Comparison of ENCODE assay signal across 27 mouse cellular contexts in genomic region chr6:66395147-66395546, GRCm38 (mm10).
DNase-seq lines count a peak whose midpoint lies in the region; ATAC-seq and TF ChIP-seq lines count a peak whose summit lies in the region.
"Had no signal": no experiment of that assay in that cellular context is flagged by ENCODE, and none has a peak within 500 bp of the region (broad histone marks: within the 10 kb centered on the region; RNA-seq: fewer than 3 reads in every experiment).

No protein-coding gene starts in this region.

- no peak overlapping the region for H3K4me2 ChIP-seq in lung, postnatal 0 days (replicated peaks; ENCODE audit: low read depth, low read length)
- H3K4me2 ChIP-seq in CH12.LX (ENCODE audit: insufficient read depth, low read depth, poor library complexity, severe bottlenecking), result peak overlapping the region; percentile 42; the same call in 1 of the 2 replicates
- no peak overlapping the region for H3K4me2 ChIP-seq in intestine, embryonic 16.5 days (ENCODE audit: low read depth, low read length)
- H3K4me2 ChIP-seq: embryonic facial prominence, embryonic 12.5 days; embryonic facial prominence, embryonic 15.5 days; heart, embryonic 13.5 days; hindbrain, embryonic 12.5 days; intestine, embryonic 15.5 days had no signal

- H3K36me3 ChIP-seq in lung, postnatal 0 days (ENCODE audit: insufficient read depth, low read length), result no peaks in the 10 kb centered on the region
- no peaks in the 10 kb centered on the region for H3K36me3 ChIP-seq in CH12.LX (replicated peaks in 1 of 2; ENCODE audit: control insufficient read depth in 1 of 2, insufficient read depth in 1 of 2, low read length in 1 of 2)
- H3K36me3 ChIP-seq in intestine, embryonic 16.5 days (ENCODE audit: control insufficient read depth, insufficient read depth, low read length), result no peaks in the 10 kb centered on the region
- no peaks in the 10 kb centered on the region for H3K36me3 ChIP-seq in heart, adult 2 months (ENCODE audit: control insufficient read depth, insufficient read depth, low read length)
- H3K36me3 ChIP-seq: embryonic facial prominence, embryonic 12.5 days; embryonic facial prominence, embryonic 15.5 days; heart, embryonic 10.5 days; heart, embryonic 13.5 days; hindbrain, embryonic 12.5 days; intestine, embryonic 15.5 days had no signal

- no peaks in the 10 kb centered on the region for H3K9me3 ChIP-seq in lung, postnatal 0 days (ENCODE audit: low read length)
- H3K9me3 ChIP-seq in CH12.LX (replicated peaks; ENCODE audit: low read length), result no peaks in the 10 kb centered on the region
- H3K9me3 ChIP-seq in intestine, embryonic 16.5 days (ENCODE audit: control insufficient read depth, low read length), result no peaks in the 10 kb centered on the region
- H3K9me3 ChIP-seq: embryonic facial prominence, embryonic 12.5 days; embryonic facial prominence, embryonic 15.5 days; heart, embryonic 10.5 days; heart, embryonic 13.5 days; hindbrain, embryonic 12.5 days; intestine, embryonic 15.5 days had no signal

- no peak for TF ChIP-seq CTCF in lung, postnatal 0 days (IDR thresholded peaks at IDR 0.05)
- no peak for TF ChIP-seq CTCF in CH12.LX (conservative IDR thresholded peaks at IDR 0.05 in 1 of 2, IDR thresholded peaks at IDR 0.05 in 1 of 2; ENCODE audit: low read depth in 2 of 2, low read length in 2 of 2)
- no peak for TF ChIP-seq CTCF in heart, adult 2 months (IDR thresholded peaks at IDR 0.05)

- TF ChIP-seq EP300 in lung, postnatal 0 days (IDR thresholded peaks at IDR 0.05), result no peak
- TF ChIP-seq EP300 in CH12.LX (IDR thresholded peaks at IDR 0.05; ENCODE audit: low read length), result peak; percentile 74
- no peak for TF ChIP-seq EP300 in heart, adult 2 months (IDR thresholded peaks at IDR 0.05; ENCODE audit: insufficient read depth, low read depth, low read length)

- intact Hi-C loops in heart, adult 2 months (cut with DNase I), result no loop called here

- H3K79me2 ChIP-seq in CH12.LX (replicated peaks; ENCODE audit: control insufficient read depth, extremely low read depth, insufficient read depth, poor library complexity, severe bottlenecking), result no peaks in the 10 kb centered on the region
- H3K79me2 ChIP-seq in heart, adult 2 months (replicated peaks; ENCODE audit: control insufficient read depth, insufficient read depth, low read length), result no peaks in the 10 kb centered on the region

- no peaks in the 10 kb centered on the region for H3K27me3 ChIP-seq in lung, postnatal 0 days (replicated peaks; ENCODE audit: insufficient read depth, low read length)
- no peaks in the 10 kb centered on the region for H3K27me3 ChIP-seq in CH12.LX (replicated peaks)
- no peaks in the 10 kb centered on the region for H3K27me3 ChIP-seq in intestine, embryonic 16.5 days (replicated peaks; ENCODE audit: control insufficient read depth, insufficient read depth, low read length)
- H3K27me3 ChIP-seq in heart, adult 2 months (ENCODE audit: control insufficient read depth, insufficient read depth, low read length), result no peaks in the 10 kb centered on the region
- H3K27me3 ChIP-seq: embryonic facial prominence, embryonic 12.5 days; embryonic facial prominence, embryonic 15.5 days; heart, embryonic 13.5 days; hindbrain, embryonic 12.5 days; intestine, embryonic 15.5 days had no signal

- dilution Hi-C loops in CH12.LX (cut with MboI; ENCODE audit: extremely low pct_ligation_motif_present, extremely low pct_unique_long_range_greater_than_20kb, low sequenced_read_pairs), result no loop called here

- no peak overlapping the region for H3K27ac ChIP-seq in lung, postnatal 0 days (ENCODE audit: low read length)
- no peak overlapping the region; the same call in 1 of the 2 replicates for H3K27ac ChIP-seq in CH12.LX (ENCODE audit: insufficient read depth, low read depth)
- H3K27ac ChIP-seq in intestine, embryonic 16.5 days (ENCODE audit: low read length), result no peak overlapping the region
- H3K27ac ChIP-seq in heart, adult 2 months, result no peak overlapping the region
- H3K27ac ChIP-seq: embryonic facial prominence, embryonic 12.5 days; embryonic facial prominence, embryonic 15.5 days; heart, embryonic 10.5 days; heart, embryonic 13.5 days; hindbrain, embryonic 12.5 days; intestine, embryonic 15.5 days had no signal

- TF ChIP-seq RAD21 in CH12.LX (IDR thresholded peaks at IDR 0.05; ENCODE audit: low read depth, low read length), result no peak

- no peak for TF ChIP-seq POLR2A in CH12.LX (IDR thresholded peaks at IDR 0.05; ENCODE audit: low read depth, low read length)
- no peak for TF ChIP-seq POLR2A in heart, adult 2 months (IDR thresholded peaks at IDR 0.05; ENCODE audit: insufficient read depth, low read depth, low read length)

- peak; percentile 11 for DNase-seq in lung, postnatal 0 days (ENCODE audit: low spot score)
- DNase-seq in lung, postnatal 4 days, result no peak
- DNase-seq in CH12.LX (ENCODE audit: extremely low read depth), result peak; percentile 64
- no peak for DNase-seq in heart, adult 2 months
- DNase-seq: adrenal gland, adult 8-10 months; adrenal gland, postnatal 25 days; cerebellum, adult 18-20 months; cerebellum, adult 9-10 months; cerebellum, postnatal 14 days; forebrain, postnatal 0 days; heart, adult 18-20 months; heart, postnatal 14 days; heart, postnatal 4 days had no signal

- WGBS in lung, postnatal 0 days, result 87% methylated on average over 4 of the region's 4 CpGs
- 91% methylated on average over 4 of the region's 4 CpGs for WGBS in intestine, embryonic 16.5 days
- WGBS in heart, adult 2 months, result 91% methylated on average over 4 of the region's 4 CpGs

- no peak overlapping the region for H3K4me3 ChIP-seq in lung, postnatal 0 days (ENCODE audit: low read depth, low read length)
- no peak overlapping the region for H3K4me3 ChIP-seq in CH12.LX (replicated peaks in 1 of 3; ENCODE audit: low read depth in 2 of 3, low read length in 2 of 3, poor library complexity in 1 of 3)
- no peak overlapping the region for H3K4me3 ChIP-seq in intestine, embryonic 16.5 days (ENCODE audit: low read length)
- no peak overlapping the region for H3K4me3 ChIP-seq in heart, adult 2 months
- H3K4me3 ChIP-seq: embryonic facial prominence, embryonic 12.5 days; embryonic facial prominence, embryonic 15.5 days; heart, embryonic 10.5 days; heart, embryonic 13.5 days; hindbrain, embryonic 12.5 days; intestine, embryonic 15.5 days had no signal

- H3K9ac ChIP-seq in lung, postnatal 0 days (replicated peaks; ENCODE audit: low read depth), result no peak overlapping the region
- H3K9ac ChIP-seq in CH12.LX (ENCODE audit: insufficient read depth, low read depth), result no peak overlapping the region
- no peak overlapping the region for H3K9ac ChIP-seq in intestine, embryonic 16.5 days (ENCODE audit: low read depth, low read length)
- no peak overlapping the region for H3K9ac ChIP-seq in heart, adult 2 months (ENCODE audit: low read depth, low read length)
- H3K9ac ChIP-seq: embryonic facial prominence, embryonic 12.5 days; embryonic facial prominence, embryonic 15.5 days; forebrain, postnatal 0 days; heart, embryonic 13.5 days; hindbrain, embryonic 12.5 days; intestine, embryonic 15.5 days had no signal

- no peaks in the 10 kb centered on the region for H3K4me1 ChIP-seq in lung, postnatal 0 days (ENCODE audit: insufficient read depth, low read depth, low read length)
- peaks cover 0 to 9% of the 10 kb centered on the region in 2 experiments; a peak in 2 of 4 replicates for H3K4me1 ChIP-seq in CH12.LX (ENCODE audit: control insufficient read depth in 1 of 2, insufficient read depth in 2 of 2)
- H3K4me1 ChIP-seq in intestine, embryonic 16.5 days (ENCODE audit: control insufficient read depth, insufficient read depth, low read length), result no peaks in the 10 kb centered on the region
- no peaks in the 10 kb centered on the region for H3K4me1 ChIP-seq in heart, adult 2 months (ENCODE audit: control insufficient read depth, insufficient read depth, low read length)
- H3K4me1 ChIP-seq: embryonic facial prominence, embryonic 15.5 days; heart, embryonic 10.5 days; heart, embryonic 13.5 days; hindbrain, embryonic 12.5 days; intestine, embryonic 15.5 days had no signal

- in situ Hi-C loops in CH12.LX (cut with MboI; ENCODE audit: low pct_ligation_motif_present, low pct_unique_long_range_greater_than_20kb, low sequenced_read_pairs), result no loop called here

- ATAC-seq in lung, postnatal 0 days, result no peak
- ATAC-seq in granulocyte monocyte progenitor cell, adult 5-6 weeks (replicated peaks; ENCODE audit: poor library complexity, severe bottlenecking), result peak; percentile 100
- peak; percentile 63 for ATAC-seq in monocyte, adult 5-6 weeks (replicated peaks; ENCODE audit: insufficient number of reproducible peaks, low FRiP score, low TSS enrichment, poor library complexity, severe bottlenecking)
- no peak for ATAC-seq in frontal cortex, adult (ENCODE audit: low TSS enrichment)
- ATAC-seq in intestine, embryonic 16.5 days, result no peak
- ATAC-seq: activated CD4-positive, CD25-positive, alpha-beta regulatory T cell, adult 4 months; CD4-positive, CD25-positive, alpha-beta regulatory T cell, adult 4 months; forebrain, embryonic 14.5 days; forebrain, postnatal 0 days; hindbrain, embryonic 16.5 days; intestine, embryonic 15.5 days had no signal

TF ChIP-seq in CH12.LX, 34 proteins besides CTCF, POLR2A, EP300 and RAD21 (continues in another document):
- TF ChIP-seq TCF12 (IDR thresholded peaks at IDR 0.05; ENCODE audit: low read depth, low read length) (peak; percentile 38; the same call in 1 of the 2 replicates), SIN3A (IDR thresholded peaks at IDR 0.05; ENCODE audit: low read length) (no peak), JUN (IDR thresholded peaks at IDR 0.05; ENCODE audit: insufficient read depth, low read depth, low read length) (peak; percentile 37; the same call in 1 of the 2 replicates), CHD2 (IDR thresholded peaks at IDR 0.05; ENCODE audit: low read length) (no peak; the same call in 1 of the 2 replicates), NELFE (IDR thresholded peaks at IDR 0.05; ENCODE audit: low read depth, low read length) (no peak), NRF1 (IDR thresholded peaks at IDR 0.05; ENCODE audit: low read depth, low read length) (no peak), MAX (IDR thresholded peaks at IDR 0.05; ENCODE audit: low read length) (no peak), ELF1 (IDR thresholded peaks at IDR 0.05; ENCODE audit: low read depth, low read length) (peak; percentile 83), SMC3 (IDR thresholded peaks at IDR 0.05; ENCODE audit: low read depth, low read length) (no peak), MXI1 (IDR thresholded peaks at IDR 0.05; ENCODE audit: low read depth, low read length) (no peak), ZMIZ1 (IDR thresholded peaks at IDR 0.05; ENCODE audit: low read depth, low read length) (no peak), JUND (conservative IDR thresholded peaks at IDR 0.05; ENCODE audit: low read depth, low read length) (peak; percentile 58), USF2 (conservative IDR thresholded peaks at IDR 0.05; ENCODE audit: low read depth, low read length) (no peak), MEF2A (IDR thresholded peaks at IDR 0.05; ENCODE audit: borderline replicate concordance, low read depth, low read length) (peak; percentile 41; the same call in 1 of the 2 replicates), RCOR1 (conservative IDR thresholded peaks at IDR 0.05; ENCODE audit: low read depth, low read length) (no peak), MAZ (IDR thresholded peaks at IDR 0.05; ENCODE audit: low read depth, low read length) (no peak)

Comparison
In these comparisons a context has a peak if more than half of its experiments do, and no peak if none do; other contexts are left out.
1. DNase-seq: peak in lung, postnatal 0 days (single experiment) and CH12.LX (single experiment); none in lung, postnatal 4 days (0 of 2) and heart, adult 2 months (0 of 2).
2. ATAC-seq: peak in granulocyte monocyte progenitor cell, adult 5-6 weeks (single experiment) and monocyte, adult 5-6 weeks (single experiment); none in lung, postnatal 0 days (single experiment), frontal cortex, adult (single experiment) and intestine, embryonic 16.5 days (single experiment).